Mouse (Mus musculus): Measurements from ENCODE around the gene Ppm1m.

- TF ChIP-seq MAX (IDR thresholded peaks at IDR 0.05; ENCODE audit: low read depth) (no peak), POLR2A (IDR thresholded peaks at IDR 0.05; ENCODE audit: insufficient read length, low read depth) (no peak), CEBPB (IDR thresholded peaks at IDR 0.05; ENCODE audit: insufficient read depth, poor library complexity, severe bottlenecking) (no peak), E2F4 (IDR thresholded peaks at IDR 0.05; ENCODE audit: insufficient read depth) (no peak), REST (IDR thresholded peaks at IDR 0.05; ENCODE audit: insufficient read depth, insufficient read length) (no peak), TCF12 (IDR thresholded peaks at IDR 0.05; ENCODE audit: insufficient read depth, poor library complexity, severe bottlenecking) (no peak)
Measured at GRCm38 (mm10) chr9:106183996-106184395, 15.6 kb downstream of the Ppm1m start.

Measured in myocyte (in vitro differentiated cells).